Mouse (Mus musculus) ES-Bruce4 (cell line): ENCODE measurements around the gene Slc22a23. TPM values are rescaled to one million over a fixed set of nuclear protein-coding genes. Genes with fewer than 3 reads are reported as not detected.

Experiments used
- H3K27ac ChIP-seq: 2 replicates; pipeline ENCODE4 v1.5.1; 2012; ENCODE audit warnings: low read length, inconsistent platforms; ENCODE audit not compliant: insufficient read depth
- H3K27me3 ChIP-seq: 2 replicates; pipeline ENCODE4 v1.6.1; 2012; ENCODE audit warnings: mild to moderate bottlenecking, low read length, inconsistent platforms; ENCODE audit not compliant: control insufficient read depth, poor library complexity, insufficient read depth, severe bottlenecking
- H3K36me3 ChIP-seq: 2 replicates; pipeline ENCODE4 v1.6.1; 2012; ENCODE audit warnings: inconsistent platforms, mild to moderate bottlenecking, low read length, moderate library complexity; ENCODE audit not compliant: control insufficient read depth, poor library complexity, insufficient read depth, severe bottlenecking
- H3K4me1 ChIP-seq: one replicate; pipeline ENCODE4 v1.8.1; 2011; ENCODE audit warnings: low read length; ENCODE audit not compliant: control insufficient read depth, insufficient read depth
- H3K4me3 ChIP-seq: 2 replicates; pipeline ENCODE4 v1.5.1; 2011; ENCODE audit warnings: low read depth, mild to moderate bottlenecking, low read length
- H3K9ac ChIP-seq: 2 replicates; pipeline ENCODE4 v1.6.1; 2012; ENCODE audit warnings: low read depth, mild to moderate bottlenecking, inconsistent platforms; ENCODE audit not compliant: poor library complexity, severe bottlenecking
- H3K9me3 ChIP-seq: replicated peaks from 2 replicates; pipeline ENCODE4 v1.6.1; 2012; ENCODE audit warnings: mild to moderate bottlenecking, low read length, inconsistent platforms; ENCODE audit not compliant: control insufficient read depth, poor library complexity, insufficient read depth, severe bottlenecking
- CTCF ChIP-seq: IDR thresholded peaks from one replicate; pipeline ENCODE4 v1.8.1; 2011; ENCODE audit warnings: low read depth, low read length
- EP300 ChIP-seq: IDR thresholded peaks from 2 replicates; pipeline ENCODE4 v1.6.1; 2011; ENCODE audit warnings: low read depth, low read length; ENCODE audit not compliant: insufficient read depth
- POLR2A ChIP-seq: IDR thresholded peaks from one replicate; pipeline ENCODE4 v1.8.1; 2011; ENCODE audit warnings: low read length; ENCODE audit not compliant: insufficient read depth
- polyA plus RNA-seq: library from polyadenylated mRNA; stranded (reverse); fragments of >200 nt; gene quantifications from 2 replicates; pipeline ENCODE4 v1.2.4, GENCODE M21; 2011; ENCODE audit warnings: low read depth; ENCODE audit not compliant: missing spikeins, insufficient read depth, insufficient read length

The Slc22a23 gene
- polyA plus RNA-seq, 1 experiment: 18.4 TPM

- Histone ChIP-seq H3K27ac (no peak overlapping the region), H3K9me3 (no peaks in the 10 kb centered on the region), H3K36me3 (no peaks in the 10 kb centered on the region), H3K27me3 (no peaks in the 10 kb centered on the region), H3K4me1 (no peaks in the 10 kb centered on the region), H3K9ac (no peak overlapping the region), H3K4me3 (no peak overlapping the region)
- TF ChIP-seq EP300 (no peak), POLR2A (no peak), CTCF (peak; percentile 6)
These were observed 152.4 kb downstream of the Slc22a23 start for GRCm38 (mm10) chr13:34192414-34193191.

- Histone ChIP-seq H3K9ac (no peak overlapping the region), H3K27me3 (no peaks in the 10 kb centered on the region), H3K4me1 (no peaks in the 10 kb centered on the region), H3K9me3 (no peaks in the 10 kb centered on the region), H3K36me3 (no peaks in the 10 kb centered on the region), H3K4me3 (no peak overlapping the region), H3K27ac (no peak overlapping the region)
- TF ChIP-seq POLR2A (no peak), CTCF (peak; percentile 66)
These were observed 157.4 kb downstream of the Slc22a23 start for GRCm38 (mm10) chr13:34187571-34187970.

DNA sequence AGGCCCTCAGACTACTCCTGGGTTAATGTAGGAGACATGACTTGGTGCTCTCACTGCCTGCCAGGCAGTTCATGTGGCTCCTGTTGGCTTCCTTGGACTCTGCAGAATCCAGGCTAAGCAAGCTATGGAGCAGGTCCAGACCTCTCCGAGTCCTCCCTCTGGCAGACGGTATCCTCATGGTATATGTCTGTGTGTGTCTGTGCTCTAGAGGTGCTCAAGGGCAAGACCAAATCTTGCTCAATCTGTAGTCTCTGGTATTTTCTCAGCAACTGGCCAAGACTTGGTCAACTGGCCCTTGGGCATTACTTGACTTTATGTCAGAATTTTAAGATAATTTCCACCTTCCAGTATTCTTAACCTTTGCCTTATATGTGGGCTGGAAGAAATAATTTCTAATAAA is 159.6 kb downstream of the Slc22a23 start:
- no peaks in the 10 kb centered on the region for H3K36me3 ChIP-seq

DNA sequence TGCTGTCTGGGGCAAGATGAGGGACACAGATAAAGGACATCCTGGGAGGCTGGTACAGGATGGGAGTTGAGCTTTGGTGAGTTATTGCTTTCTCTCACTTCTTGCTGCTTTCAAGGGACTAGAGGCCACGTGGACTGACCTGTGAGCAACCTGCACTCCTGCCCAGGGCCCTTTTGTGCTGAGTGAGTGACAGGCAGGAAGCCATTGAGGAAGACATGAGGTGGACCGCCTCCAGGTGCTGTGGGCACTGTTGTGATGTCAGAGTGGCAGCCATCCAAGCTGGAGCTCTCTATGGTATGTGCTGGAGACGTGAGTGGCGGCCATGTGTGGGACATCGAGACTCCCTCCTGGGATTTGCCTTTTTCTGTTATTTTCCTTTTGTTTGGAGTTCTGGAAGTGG is 163.4 kb downstream of the Slc22a23 start:
- Histone ChIP-seq H3K27me3 (no peaks in the 10 kb centered on the region), H3K9ac (no peak overlapping the region), H3K4me3 (no peak overlapping the region), H3K27ac (no peak overlapping the region), H3K4me1 (no peaks in the 10 kb centered on the region), H3K36me3 (no peaks in the 10 kb centered on the region; the same call in 1 of the 2 replicates), H3K9me3 (peaks cover 4% of the 10 kb centered on the region; the same call in 1 of the 2 replicates)
- TF ChIP-seq CTCF: no peak
- no peak for TF ChIP-seq EP300

More for the DNA sequence above, 159.6 kb downstream of the Slc22a23 start:
- Histone ChIP-seq H3K4me3 (no peak overlapping the region), H3K27me3 (no peaks in the 10 kb centered on the region), H3K9ac (no peak overlapping the region), H3K27ac (no peak overlapping the region), H3K4me1 (no peaks in the 10 kb centered on the region), H3K9me3 (no peaks in the 10 kb centered on the region)
- no peak for TF ChIP-seq POLR2A
- no peak for TF ChIP-seq EP300
- TF ChIP-seq CTCF: no peak

GRCm38 (mm10) chr13:34174025-34174424 is 171.0 kb downstream of the Slc22a23 start:
- no peaks in the 10 kb centered on the region for H3K27me3 ChIP-seq
- H3K36me3 ChIP-seq: peaks cover 9% of the 10 kb centered on the region
- no peak overlapping the region for H3K4me3 ChIP-seq
- peaks cover 15% of the 10 kb centered on the region for H3K9me3 ChIP-seq
- TF ChIP-seq POLR2A (no peak), CTCF (no peak), EP300 (no peak)
- H3K27ac ChIP-seq: no peak overlapping the region
- H3K4me1 ChIP-seq: no peaks in the 10 kb centered on the region
- no peak overlapping the region for H3K9ac ChIP-seq

GRCm38 (mm10) chr13:34163304-34163975 is 181.5 kb downstream of the Slc22a23 start:
- Histone ChIP-seq H3K4me1 (no peaks in the 10 kb centered on the region), H3K4me3 (peak overlapping the region; percentile 77), H3K27me3 (no peaks in the 10 kb centered on the region), H3K27ac (no peak overlapping the region), H3K36me3 (peaks cover 6% of the 10 kb centered on the region), H3K9ac (peak overlapping the region; percentile 53), H3K9me3 (peaks cover 11% of the 10 kb centered on the region)
- no peak for TF ChIP-seq CTCF
- TF ChIP-seq EP300: no peak
- TF ChIP-seq POLR2A: no peak
